8 mouse cellular contexts compared by ENCODE assay signal in genomic region chr6:31032980-31033608, GRCm38 (mm10).
DNase-seq lines count a peak whose midpoint lies in the region; ATAC-seq and TF ChIP-seq lines count a peak whose summit lies in the region.

No protein-coding gene starts in this region.

- TF ChIP-seq POLR2A in myocyte (IDR thresholded peaks at IDR 0.05; ENCODE audit: insufficient read length, low read depth), result no peak

- ATAC-seq in forebrain, postnatal 0 days, result peak; percentile 85
- ATAC-seq in intestine, embryonic 14.5 days (replicated peaks; ENCODE audit: low FRiP score, low TSS enrichment, low read depth), result peak; percentile 68

- no peaks in the 10 kb centered on the region for H3K36me3 ChIP-seq in forebrain, postnatal 0 days (ENCODE audit: insufficient read depth)
- H3K36me3 ChIP-seq in intestine, embryonic 14.5 days (ENCODE audit: control insufficient read depth, insufficient read depth, low read length), result no peaks in the 10 kb centered on the region
- no peaks in the 10 kb centered on the region for H3K36me3 ChIP-seq in myocyte (ENCODE audit: control insufficient read depth, insufficient read depth)

- WGBS in forebrain, postnatal 0 days, result 7% methylated on average over 12 of the region's 12 CpGs
- 11% methylated on average over 12 of the region's 12 CpGs for WGBS in intestine, embryonic 14.5 days

- H3K27me3 ChIP-seq in forebrain, postnatal 0 days (ENCODE audit: insufficient read depth, low read length), result no peaks in the 10 kb centered on the region
- H3K27me3 ChIP-seq in intestine, embryonic 14.5 days (replicated peaks; ENCODE audit: control insufficient read depth, insufficient read depth, low read length), result no peaks in the 10 kb centered on the region
- H3K27me3 ChIP-seq in myocyte (ENCODE audit: control insufficient read depth, insufficient read depth, insufficient read length), result no peaks in the 10 kb centered on the region

- TF ChIP-seq CTCF in forebrain, postnatal 0 days (IDR thresholded peaks at IDR 0.05; ENCODE audit: low read depth), result peak; percentile 99

- H3K27ac ChIP-seq in forebrain, postnatal 0 days (ENCODE audit: low read depth, low read length), result no peak overlapping the region
- H3K27ac ChIP-seq in intestine, embryonic 14.5 days (ENCODE audit: low read depth), result no peak overlapping the region

- DNase-seq in urinary bladder, postnatal 14 days (ENCODE audit: low spot score), result peak; percentile 19
- DNase-seq in urinary bladder, adult 18-20 months (ENCODE audit: low spot score in 2 of 2), result no peak
- DNase-seq in cerebellum, adult 18-20 months, result peak; percentile 42 to 55
- peak; percentile 93 for DNase-seq in forebrain, postnatal 0 days
- DNase-seq in intestine, embryonic 14.5 days (ENCODE audit: low spot score), result peak; percentile 83
- peak; percentile 72 for DNase-seq in liver
- peak; percentile 55 for DNase-seq in thymus, postnatal 0 days (ENCODE audit: low spot score)

- no peaks in the 10 kb centered on the region for H3K9me3 ChIP-seq in forebrain, postnatal 0 days (ENCODE audit: low read length)
- no peaks in the 10 kb centered on the region for H3K9me3 ChIP-seq in intestine, embryonic 14.5 days (ENCODE audit: control insufficient read depth, low read length)

- H3K4me1 ChIP-seq in forebrain, postnatal 0 days (ENCODE audit: insufficient read depth), result peaks cover 4% of the 10 kb centered on the region; the same call in 1 of the 2 replicates
- H3K4me1 ChIP-seq in intestine, embryonic 14.5 days (replicated peaks; ENCODE audit: control insufficient read depth, insufficient read depth, low read length), result peaks cover 3% of the 10 kb centered on the region; the same call in 1 of the 2 replicates

- H3K9ac ChIP-seq in forebrain, postnatal 0 days, result peak overlapping the region; percentile 2; the same call in 1 of the 2 replicates
- H3K9ac ChIP-seq in intestine, embryonic 14.5 days (ENCODE audit: low read length), result no peak overlapping the region

- H3K79me2 ChIP-seq in myocyte (ENCODE audit: control insufficient read depth, insufficient read depth), result no peaks in the 10 kb centered on the region

- H3K4me3 ChIP-seq in forebrain, postnatal 0 days (ENCODE audit: low read depth, low read length), result no peak overlapping the region
- H3K4me3 ChIP-seq in intestine, embryonic 14.5 days (ENCODE audit: low read depth, low read length), result no peak overlapping the region
- H3K4me3 ChIP-seq in myocyte, result no peak overlapping the region

- H3K4me2 ChIP-seq in forebrain, postnatal 0 days (ENCODE audit: low read depth), result peak overlapping the region; percentile 20; the same call in 1 of the 2 replicates
- peak overlapping the region; percentile 29 for H3K4me2 ChIP-seq in intestine, embryonic 14.5 days (ENCODE audit: low read length)
- peak overlapping the region; percentile 73 for H3K4me2 ChIP-seq in myocyte (ENCODE audit: low read depth)

- no peak overlapping the region for H3ac ChIP-seq in myocyte (ENCODE audit: control insufficient read depth, insufficient read length)

TF ChIP-seq in myocyte, 11 proteins besides CTCF, POLR2A, EP300 and RAD21:
- no peak for TF ChIP-seq TCF12 (IDR thresholded peaks at IDR 0.05; ENCODE audit: insufficient read depth, poor library complexity, severe bottlenecking)
- no peak for TF ChIP-seq REST (IDR thresholded peaks at IDR 0.05; ENCODE audit: insufficient read depth, insufficient read length)
- TF ChIP-seq TCF3 (IDR thresholded peaks at IDR 0.05; ENCODE audit: insufficient read length, low read depth), result no peak
- no peak for TF ChIP-seq POLR2AphosphoS2 (IDR thresholded peaks at IDR 0.05; ENCODE audit: insufficient read length, low read depth)
- TF ChIP-seq MYOD1 (IDR thresholded peaks at IDR 0.05; ENCODE audit: control insufficient read depth in 1 of 3, insufficient read length in 2 of 3, low read depth in 2 of 3), result no peak
- no peak for TF ChIP-seq CEBPB (IDR thresholded peaks at IDR 0.05; ENCODE audit: insufficient read depth, poor library complexity, severe bottlenecking)
TF ChIP-seq in myocyte: peak in this region for 0.

Comparison
In these comparisons a context has a peak if more than half of its experiments do, and no peak if none do; other contexts are left out.
1. DNase-seq: peak in urinary bladder, postnatal 14 days (single experiment), cerebellum, adult 18-20 months (2 of 2), forebrain, postnatal 0 days (single experiment), intestine, embryonic 14.5 days (single experiment), liver (single experiment) and thymus, postnatal 0 days (single experiment); none in urinary bladder, adult 18-20 months (0 of 2).
2. H3K4me2 ChIP-seq: peak in every context shown above with its lines; median percentile 73 in myocyte; 29 in intestine, embryonic 14.5 days; 20 in forebrain, postnatal 0 days.